Mouse (Mus musculus) MEL (cell line): ENCODE measurements around the gene Colq. TPM values are rescaled to one million over a fixed set of nuclear protein-coding genes. Genes with fewer than 3 reads are reported as not detected.
A peak's percentile ranks its signal among the peaks of the same experiment; 100 is the strongest.

Source experiments
- DNase-seq: peaks from one replicate; pipeline ENCODE4 v3.0.0; 2011; ENCODE audit warnings: low read depth, low spot score
- H3K27ac ChIP-seq: 2 replicates; pipeline ENCODE4 v1.5.1; 2012; ENCODE audit warnings: low read depth, mild to moderate bottlenecking, control low read depth, low read length, moderate library complexity; ENCODE audit not compliant: control insufficient read depth
- H3K27me3 ChIP-seq, 2 experiments: fragments of 150-350 bp in 1 of 2; sonication (generic) in 1 of 2; 2 replicates each; pipeline ENCODE4 v1.6.1; 2012; ENCODE audit warnings: low read length in 2 of 2, mild to moderate bottlenecking in 2 of 2, improper control_type of control experiment in 1 of 2, moderate library complexity in 1 of 2; ENCODE audit not compliant: insufficient read depth in 2 of 2, control insufficient read depth in 1 of 2
- H3K36me3 ChIP-seq, 2 experiments: 2 replicates each; pipeline ENCODE4 v1.6.1; 2012 to 2014; ENCODE audit warnings: low read length in 2 of 2, improper control_type of control experiment in 1 of 2, inconsistent platforms in 1 of 2, mild to moderate bottlenecking in 1 of 2; ENCODE audit not compliant: insufficient read depth in 2 of 2, control insufficient read depth in 1 of 2
- H3K4me1 ChIP-seq, 2 experiments: fragments of 150-350 bp in 1 of 2; sonication (generic) in 1 of 2; 2 replicates each; pipeline ENCODE4 v1.6.1; 2012; ENCODE audit warnings: low read length in 2 of 2, improper control_type of control experiment in 1 of 2, mild to moderate bottlenecking in 1 of 2; ENCODE audit not compliant: insufficient read depth in 2 of 2, control insufficient read depth in 1 of 2
- H3K4me3 ChIP-seq, 2 experiments: fragments of 150-350 bp in 1 of 2; sonication (generic) in 1 of 2; 2 replicates each; pipeline ENCODE4 v1.5.1; 2012; ENCODE audit warnings: low read depth in 2 of 2, low read length in 2 of 2, mild to moderate bottlenecking in 2 of 2, moderate library complexity in 2 of 2, control low read depth in 1 of 2, improper control_type of control experiment in 1 of 2; ENCODE audit not compliant: control insufficient read depth in 1 of 2, insufficient read depth in 1 of 2
- H3K79me2 ChIP-seq: 2 replicates; pipeline ENCODE4 v1.6.1; 2012; ENCODE audit warnings: mild to moderate bottlenecking, low read length, moderate library complexity; ENCODE audit not compliant: control insufficient read depth, poor library complexity, insufficient read depth
- H3K9ac ChIP-seq: 2 replicates; pipeline ENCODE4 v1.6.1; 2012; ENCODE audit warnings: low read depth, mild to moderate bottlenecking, control low read depth, low read length, moderate library complexity; ENCODE audit not compliant: control insufficient read depth, poor library complexity, severe bottlenecking
- H3K9me3 ChIP-seq: fragments of 150-350 bp; sonication (generic); replicated peaks from 2 replicates; pipeline ENCODE4 v1.6.1; 2012; ENCODE audit warnings: mild to moderate bottlenecking, low read length, improper control_type of control experiment, moderate library complexity; ENCODE audit not compliant: insufficient read depth
- BHLHE40 ChIP-seq: IDR thresholded peaks from 2 replicates; pipeline ENCODE4 v1.6.1; 2012; ENCODE audit warnings: low read depth, mild to moderate bottlenecking, inconsistent platforms, low read length, improper control_type of control experiment, borderline replicate concordance
- CHD2 ChIP-seq: IDR thresholded peaks from 2 replicates; pipeline ENCODE4 v1.6.1; 2011; ENCODE audit warnings: low read length, improper control_type of control experiment
- CTCF ChIP-seq, 3 experiments: IDR thresholded peaks in 2 of 3; conservative IDR thresholded peaks in 1 of 3; 2 replicates each; pipeline ENCODE4 v1.5.1; 2011 to 2012; ENCODE audit warnings: low read length in 3 of 3, low read depth in 2 of 3, mild to moderate bottlenecking in 2 of 3, improper control_type of control experiment in 1 of 3, inconsistent platforms in 1 of 3, mixed read lengths in 1 of 3, moderate library complexity in 1 of 3; ENCODE audit not compliant: control insufficient read depth in 1 of 3, insufficient read depth in 1 of 3, poor library complexity in 1 of 3, severe bottlenecking in 1 of 3
- E2F4 ChIP-seq: IDR thresholded peaks from 2 replicates; pipeline ENCODE4 v1.6.1; 2011; ENCODE audit warnings: low read depth, low read length, improper control_type of control experiment, borderline replicate concordance
- ELF1 ChIP-seq: IDR thresholded peaks from 2 replicates; pipeline ENCODE4 v1.6.1; 2014; ENCODE audit warnings: low read depth, mild to moderate bottlenecking, inconsistent platforms, low read length, improper control_type of control experiment, moderate library complexity
- EP300 ChIP-seq, 2 experiments: IDR thresholded peaks; 2 replicates each; pipeline ENCODE4 v1.6.1; 2011; ENCODE audit warnings: improper control_type of control experiment in 2 of 2, low read length in 2 of 2, low read depth in 1 of 2, mild to moderate bottlenecking in 1 of 2
- ETS1 ChIP-seq: IDR thresholded peaks from 2 replicates; pipeline ENCODE4 v1.6.1; 2012; ENCODE audit warnings: low read depth, mild to moderate bottlenecking, inconsistent platforms, low read length, improper control_type of control experiment, moderate library complexity
- GABPA ChIP-seq: IDR thresholded peaks from 2 replicates; pipeline ENCODE4 v1.6.1; 2012; ENCODE audit warnings: low read depth, mild to moderate bottlenecking, inconsistent platforms, low read length, improper control_type of control experiment, moderate library complexity
- GATA1 ChIP-seq: IDR thresholded peaks from 2 replicates; pipeline ENCODE4 v1.6.1; 2011; ENCODE audit warnings: low read depth, low read length, improper control_type of control experiment
- HCFC1 ChIP-seq: IDR thresholded peaks from 2 replicates; pipeline ENCODE4 v1.6.1; 2012; ENCODE audit warnings: low read depth, mild to moderate bottlenecking, inconsistent platforms, low read length, improper control_type of control experiment, moderate library complexity
- JUND ChIP-seq: IDR thresholded peaks from 2 replicates; pipeline ENCODE4 v1.6.1; 2011; ENCODE audit warnings: low read depth, mild to moderate bottlenecking, improper control_type of control experiment, low read length
- KAT2A ChIP-seq: conservative IDR thresholded peaks from 2 replicates; pipeline ENCODE4 v1.6.1; 2012; ENCODE audit warnings: low read depth, low read length, improper control_type of control experiment, inconsistent platforms
- MAFK ChIP-seq: IDR thresholded peaks from 2 replicates; pipeline ENCODE4 v1.6.1; 2011; ENCODE audit warnings: low read depth, mild to moderate bottlenecking, low read length, improper control_type of control experiment, borderline replicate concordance
- MAX ChIP-seq: IDR thresholded peaks from 2 replicates; pipeline ENCODE4 v1.6.1; 2011; ENCODE audit warnings: low read length, improper control_type of control experiment
- MAZ ChIP-seq: IDR thresholded peaks from 2 replicates; pipeline ENCODE4 v1.6.1; 2012; ENCODE audit warnings: low read depth, mild to moderate bottlenecking, inconsistent platforms, low read length, improper control_type of control experiment
- MEF2A ChIP-seq: IDR thresholded peaks from 2 replicates; pipeline ENCODE4 v1.6.1; 2014; ENCODE audit warnings: low read depth, mild to moderate bottlenecking, inconsistent platforms, low read length, improper control_type of control experiment; ENCODE audit not compliant: poor library complexity, insufficient replicate concordance, severe bottlenecking; ENCODE audit errors: extremely low read depth
- MXI1 ChIP-seq: IDR thresholded peaks from 2 replicates; pipeline ENCODE4 v1.6.1; 2011; ENCODE audit warnings: mild to moderate bottlenecking, low read depth, low read length, improper control_type of control experiment
- MYB ChIP-seq: IDR thresholded peaks from 2 replicates; pipeline ENCODE4 v1.6.1; 2011; ENCODE audit warnings: mild to moderate bottlenecking, low read depth, low read length, improper control_type of control experiment
- MYC ChIP-seq: IDR thresholded peaks from 2 replicates; pipeline ENCODE4 v1.6.1; 2011; ENCODE audit warnings: low read depth, mild to moderate bottlenecking, low read length, improper control_type of control experiment, moderate library complexity
- NELFE ChIP-seq: IDR thresholded peaks from 2 replicates; pipeline ENCODE4 v1.6.1; 2011; ENCODE audit warnings: low read depth, low read length, improper control_type of control experiment
- NRF1 ChIP-seq: IDR thresholded peaks from 2 replicates; pipeline ENCODE4 v1.6.1; 2014; ENCODE audit warnings: low read depth, mild to moderate bottlenecking, inconsistent platforms, low read length, improper control_type of control experiment, moderate library complexity; ENCODE audit not compliant: poor library complexity, insufficient read depth, severe bottlenecking
- POLR2A ChIP-seq, 2 experiments: IDR thresholded peaks; 2 replicates each; pipeline ENCODE4 v1.6.1; 2011 to 2012; ENCODE audit warnings: low read length in 2 of 2, mild to moderate bottlenecking in 2 of 2, control low read depth in 1 of 2, improper control_type of control experiment in 1 of 2, low read depth in 1 of 2, moderate library complexity in 1 of 2; ENCODE audit not compliant: control insufficient read depth in 1 of 2, insufficient read depth in 1 of 2, poor library complexity in 1 of 2
- POLR2AphosphoS2 ChIP-seq: IDR thresholded peaks from 2 replicates; pipeline ENCODE4 v1.6.1; 2011; ENCODE audit warnings: low read length, improper control_type of control experiment
- RAD21 ChIP-seq: IDR thresholded peaks from 2 replicates; pipeline ENCODE4 v1.6.1; 2011; ENCODE audit warnings: mild to moderate bottlenecking, low read depth, low read length, improper control_type of control experiment
- RCOR1 ChIP-seq: IDR thresholded peaks from 2 replicates; pipeline ENCODE4 v1.6.1; 2012; ENCODE audit warnings: low read depth, mild to moderate bottlenecking, inconsistent platforms, low read length, improper control_type of control experiment
- SIN3A ChIP-seq: IDR thresholded peaks from 2 replicates; pipeline ENCODE4 v1.6.1; 2012; ENCODE audit warnings: low read length, improper control_type of control experiment, inconsistent platforms
- SMC3 ChIP-seq: IDR thresholded peaks from 2 replicates; pipeline ENCODE4 v1.6.1; 2011; ENCODE audit warnings: low read depth, low read length, improper control_type of control experiment
- TAL1 ChIP-seq: IDR thresholded peaks from 2 replicates; pipeline ENCODE4 v1.6.1; 2012; ENCODE audit warnings: mild to moderate bottlenecking, inconsistent platforms, low read length, moderate library complexity, mixed read lengths
- TBP ChIP-seq: IDR thresholded peaks from 2 replicates; pipeline ENCODE4 v1.8.0; 2011; ENCODE audit warnings: low read depth, low read length, improper control_type of control experiment
- TCF12 ChIP-seq: IDR thresholded peaks from 2 replicates; pipeline ENCODE4 v1.6.1; 2014; ENCODE audit warnings: low read depth, mild to moderate bottlenecking, inconsistent platforms, low read length, improper control_type of control experiment, moderate library complexity
- UBTF ChIP-seq: IDR thresholded peaks from 2 replicates; pipeline ENCODE4 v1.6.1; 2012; ENCODE audit warnings: low read depth, mild to moderate bottlenecking, inconsistent platforms, low read length, improper control_type of control experiment, moderate library complexity, borderline replicate concordance; ENCODE audit not compliant: insufficient read depth
- USF1 ChIP-seq: IDR thresholded peaks from 2 replicates; pipeline ENCODE4 v1.6.1; 2014; ENCODE audit warnings: low read depth, mild to moderate bottlenecking, inconsistent platforms, low read length, improper control_type of control experiment, moderate library complexity
- USF2 ChIP-seq, 2 experiments: IDR thresholded peaks; 2 replicates each; pipeline ENCODE4 v1.6.1; 2011 to 2012; ENCODE audit warnings: improper control_type of control experiment in 2 of 2, low read length in 2 of 2, borderline replicate concordance in 1 of 2, inconsistent platforms in 1 of 2, low read depth in 1 of 2, mild to moderate bottlenecking in 1 of 2; ENCODE audit not compliant: insufficient read depth in 1 of 2
- ZC3H11A ChIP-seq: IDR thresholded peaks from 2 replicates; pipeline ENCODE4 v1.6.1; 2012; ENCODE audit warnings: low read depth, mild to moderate bottlenecking, inconsistent platforms, low read length, improper control_type of control experiment
- ZKSCAN1 ChIP-seq: IDR thresholded peaks from 2 replicates; pipeline ENCODE4 v1.6.1; 2012; ENCODE audit warnings: low read depth, mild to moderate bottlenecking, inconsistent platforms, low read length, improper control_type of control experiment, moderate library complexity
- ZMIZ1 ChIP-seq: IDR thresholded peaks from 2 replicates; pipeline ENCODE4 v1.6.1; 2012; ENCODE audit warnings: low read depth, mild to moderate bottlenecking, inconsistent platforms, low read length, improper control_type of control experiment, moderate library complexity
- ZNF384 ChIP-seq: IDR thresholded peaks from 2 replicates; pipeline ENCODE4 v1.6.1; 2012; ENCODE audit warnings: low read depth, mild to moderate bottlenecking, inconsistent platforms, low read length, improper control_type of control experiment
- polyA plus RNA-seq, 2 experiments: library from polyadenylated mRNA; stranded (reverse) in 1 of 2; unstranded in 1 of 2; fragments of >175 nt in 1 of 2; fragments of >200 nt in 1 of 2; gene quantifications; 2 replicates each; pipeline versions ENCODE4 v1.2.1 to v1.2.4; 2012; ENCODE audit warnings: low replicate concordance in 2 of 2, low read depth in 1 of 2; ENCODE audit not compliant: insufficient read length in 2 of 2, insufficient read depth in 1 of 2, missing spikeins in 1 of 2
- total RNA-seq: library from RNA; depleted of rRNA; stranded (reverse); fragments of 300-350 nt; gene quantifications from 2 replicates; pipeline ENCODE4 v1.2.3, GENCODE M21; 2012

Gene Colq
- total and polyA plus RNA-seq, 3 experiments: not detected

DNA sequence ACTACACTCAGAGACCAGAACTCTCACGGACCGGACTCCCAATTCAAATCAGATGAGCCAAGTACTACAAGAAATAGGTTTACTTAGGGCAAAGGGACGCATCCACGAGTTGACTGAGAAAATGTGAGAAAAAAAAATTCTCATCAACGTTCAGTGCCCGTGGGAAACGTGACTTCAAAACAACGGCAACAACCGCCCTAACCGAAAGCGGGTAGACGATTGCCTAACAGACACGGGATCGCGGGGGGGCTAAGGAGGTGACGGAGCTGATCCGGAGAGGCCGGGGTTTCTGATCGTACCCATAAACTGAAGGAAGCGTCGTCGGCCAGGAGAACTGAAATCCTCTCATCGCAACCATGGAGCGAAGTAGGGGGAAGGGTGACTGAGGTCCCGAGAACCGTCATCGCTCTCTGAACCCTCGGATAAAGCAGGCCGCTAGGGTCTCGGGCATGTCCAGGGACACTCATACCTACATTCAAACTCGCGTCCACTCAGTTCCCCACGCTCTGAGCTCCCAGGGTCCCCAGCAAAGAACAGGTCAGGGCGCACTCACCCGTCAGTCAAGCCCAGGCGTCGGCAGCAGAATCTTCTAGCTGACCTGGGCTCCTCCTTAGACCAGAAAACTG is 96.7 kb downstream of the Colq start, which contains the start of gene Eaf1:
Eaf1 (plus strand) TSS at position 51 of the 626 bp plus-strand sequence.
- peak within 1 kb of the TSS; percentile 87 to 98 for H3K4me3 ChIP-seq
- no peaks in the 10 kb centered on the region for H3K9me3 ChIP-seq
- no peaks in the 10 kb centered on the region for H3K27me3 ChIP-seq
- H3K9ac ChIP-seq: peak within 1 kb of the TSS; percentile 95
- peak within 1 kb of the TSS; percentile 88 for H3K27ac ChIP-seq
- H3K79me2 ChIP-seq: peaks cover 65% of the 10 kb centered on the region
- H3K36me3 ChIP-seq: peaks cover 18 to 32% of the 10 kb centered on the region in 2 experiments
- H3K4me1 ChIP-seq: peaks cover 5 to 13% of the 10 kb centered on the region in 2 experiments
- DNase-seq: peak; percentile 75
- TF ChIP-seq E2F4 (no peak), CTCF (IDR thresholded peaks at IDR 0.05 in 2 of 3, conservative IDR thresholded peaks at IDR 0.05 in 1 of 3; ENCODE audit: control insufficient read depth in 1 of 3, insufficient read depth in 1 of 3, low read depth in 2 of 3, low read length in 3 of 3, poor library complexity in 1 of 3, severe bottlenecking in 1 of 3) (no peak), GABPA (no peak), BHLHE40 (peak; percentile 78; the same call in 1 of the 2 replicates), KAT2A (no peak), GATA1 (no peak), NELFE (no peak), EP300 (IDR thresholded peaks at IDR 0.05; ENCODE audit: low read depth in 1 of 2, low read length in 2 of 2) (peak in 1 of 2 experiments; percentile 57; a peak in 2 of 4 replicates), MAX (peak; percentile 14; the same call in 1 of the 2 replicates), TBP (no peak), MYB (peak; percentile 99), CHD2 (no peak), TAL1 (no peak), ZMIZ1 (no peak), POLR2A (IDR thresholded peaks at IDR 0.05; ENCODE audit: control insufficient read depth in 1 of 2, insufficient read depth in 1 of 2, low read depth in 1 of 2, low read length in 2 of 2, poor library complexity in 1 of 2) (no peak), POLR2AphosphoS2 (no peak), HCFC1 (no peak), JUND (no peak), USF2 (IDR thresholded peaks at IDR 0.05; ENCODE audit: borderline replicate concordance in 1 of 2, insufficient read depth in 1 of 2, low read depth in 1 of 2, low read length in 2 of 2) (no peak), MAZ (no peak), ZNF384 (peak; percentile 43; the same call in 1 of the 2 replicates), MYC (no peak), RAD21 (no peak), RCOR1 (no peak), MEF2A (no peak), MAFK (0 out of 2 replicates have a peak, but pooled peaks have one; percentile 8), UBTF (no peak), ETS1 (no peak), ZKSCAN1 (no peak), SMC3 (no peak), NRF1 (no peak), TCF12 (no peak), ELF1 (0 out of 2 replicates have a peak, but pooled peaks have one; percentile 25), SIN3A (peak; percentile 58), MXI1 (no peak), ZC3H11A (no peak), USF1 (no peak)
